Mouse (Mus musculus) NIH3T3 (cell line): ENCODE measurements at regions not wholly inside any gene's neighbourhood (a gene's known extent, or its start where the extent isn't known, plus 50 kb on each side); places are given as distances from the start of the nearest gene placed in this dataset.

Experiments
- DNase-seq: peaks from one replicate; pipeline ENCODE4 v3.0.0-alpha.2; 2012; ENCODE audit warnings: low read depth

GRCm38 (mm10) chr4:28646154-28646553, 166.8 kb upstream of the Epha7 start:
- no peak for DNase-seq

DNA sequence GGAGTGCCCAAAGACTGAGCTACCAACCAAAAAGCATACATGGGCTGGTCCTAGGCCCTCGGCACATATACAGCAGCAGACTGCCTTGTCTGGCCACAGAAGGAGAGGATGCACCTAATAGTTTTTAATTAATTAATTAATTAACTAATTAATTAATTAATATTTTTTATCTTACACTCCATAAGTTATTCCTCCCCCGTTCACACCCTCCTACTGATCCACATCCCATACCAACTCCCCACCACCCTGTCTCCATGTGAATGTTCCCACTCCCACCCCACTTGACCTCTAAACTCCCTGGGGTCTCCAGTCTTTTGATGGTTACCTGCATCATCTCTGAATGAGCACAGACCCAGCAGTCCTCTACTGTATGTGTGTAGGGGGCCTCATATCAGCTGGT, 153.5 kb upstream of the Epha7 start:
- no peak for DNase-seq

DNA sequence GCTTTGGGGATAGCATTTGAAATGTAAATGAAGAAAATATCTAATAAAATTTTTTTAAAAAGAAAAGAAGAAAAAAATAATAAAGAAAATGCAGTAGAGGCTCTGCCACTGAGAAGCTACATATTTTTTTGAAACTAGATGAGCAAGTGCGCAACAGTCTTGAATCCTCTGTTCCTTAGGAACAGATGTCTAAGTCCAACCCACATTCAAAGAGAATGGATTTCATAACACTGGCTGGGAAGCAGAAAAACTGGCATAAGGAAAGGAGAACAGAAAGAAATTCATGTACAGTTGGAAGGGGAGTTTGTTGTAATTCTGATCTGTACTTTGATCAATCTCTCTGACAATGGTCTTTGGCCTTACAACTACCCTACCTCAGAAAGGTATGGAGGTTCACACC, 114.8 kb upstream of the Epha7 start:
- no peak for DNase-seq

DNA sequence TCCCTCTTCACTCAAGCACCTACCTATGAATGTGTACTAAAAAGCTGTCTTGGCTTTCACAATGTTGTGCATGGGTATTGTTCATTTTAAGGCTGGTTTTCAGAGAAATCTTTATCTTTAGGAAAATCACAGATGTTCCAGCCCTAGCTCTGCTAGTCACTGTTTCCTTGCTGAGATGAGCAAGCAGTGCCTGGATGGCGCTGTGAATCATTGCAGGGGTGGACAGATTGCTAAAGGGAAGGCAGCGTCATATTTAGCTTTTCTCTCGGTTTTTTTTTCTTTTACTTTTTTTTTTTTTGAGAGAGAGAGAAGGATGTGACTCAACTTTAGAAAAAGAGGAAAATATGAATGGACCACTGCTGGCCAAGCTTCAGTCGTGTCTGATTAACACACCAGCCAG, 112.5 kb upstream of the Epha7 start:
- DNase-seq, result peak; percentile 3

- no peak for DNase-seq
These were observed 109.6 kb upstream of the Epha7 start for GRCm38 (mm10) chr4:28703356-28703755.
